Mouse (Mus musculus) intestine, postnatal 0 days (tissue): Measurements from ENCODE around the gene Gtf3c4. TPM values are rescaled to one million over a fixed set of nuclear protein-coding genes. Genes with fewer than 3 reads are reported as not detected.

ENCODE experiments used
- ATAC-seq: fragments of 200-750 bp; cut with Nextera tagmentation; 2 replicates; pipeline ENCODE4 v1.8.0; 2017; ENCODE audit warnings: mild to moderate bottlenecking, moderate TSS enrichment, moderate library complexity
- H3K27ac ChIP-seq: fragments of 300-500 bp; sonication (generic); 2 replicates; pipeline ENCODE4 v1.5.1; 2014; ENCODE audit warnings: mild to moderate bottlenecking, low read depth, low read length, moderate library complexity
- H3K27me3 ChIP-seq: fragments of 300-500 bp; sonication (generic); replicated peaks from 2 replicates; pipeline ENCODE4 v1.6.1; 2014; ENCODE audit warnings: low read length, mixed read lengths; ENCODE audit not compliant: control insufficient read depth, insufficient read depth
- H3K36me3 ChIP-seq: fragments of 300-500 bp; sonication (generic); 2 replicates; pipeline ENCODE4 v1.6.1; 2014; ENCODE audit warnings: mild to moderate bottlenecking, moderate library complexity; ENCODE audit not compliant: control insufficient read depth, insufficient read depth
- H3K4me1 ChIP-seq: fragments of 300-500 bp; sonication (generic); replicated peaks from 2 replicates; pipeline ENCODE4 v1.6.1; 2014; ENCODE audit warnings: antibody characterized with exemption, low read length, mixed read lengths; ENCODE audit not compliant: control insufficient read depth, insufficient read depth
- H3K4me2 ChIP-seq: fragments of 300-500 bp; sonication (generic); replicated peaks from 2 replicates; pipeline ENCODE4 v1.6.1; 2014; ENCODE audit warnings: low read depth, mild to moderate bottlenecking, moderate library complexity
- H3K4me3 ChIP-seq: fragments of 300-500 bp; sonication (generic); 2 replicates; pipeline ENCODE4 v1.5.1; 2014; ENCODE audit warnings: low read depth, low read length
- H3K9ac ChIP-seq: fragments of 300-500 bp; sonication (generic); 2 replicates; pipeline ENCODE4 v1.6.1; 2014; ENCODE audit warnings: mild to moderate bottlenecking, low read depth, low read length
- H3K9me3 ChIP-seq: fragments of 300-500 bp; sonication (generic); 2 replicates; pipeline ENCODE4 v1.6.1; 2016; ENCODE audit warnings: mixed run types; ENCODE audit not compliant: control insufficient read depth
- CTCF ChIP-seq: sonication (generic); IDR thresholded peaks from 2 replicates; pipeline ENCODE4 v1.5.1; 2016; ENCODE audit warnings: low read depth, mild to moderate bottlenecking, control low read depth, antibody characterized with exemption, moderate library complexity
- WGBS: fragments of 180-500 bp; shearing (Covaris S2); extraction: QIAGEN DNeasy Blood & Tissue Kit; methylation state at CpG from one replicate; pipeline ENCODE4 v1.1.7; 2014; 5-methylcytosine and 5-hydroxymethylcytosine counted together
- polyA plus RNA-seq: library from polyadenylated mRNA; unstranded; fragments of >200 nt; fragmentation: Nextera tagmentation; extraction: Ambion mirVana; gene quantifications from 2 replicates; pipeline ENCODE4 v1.2.1, GENCODE M21; 2015

Gtf3c4 gene
- polyA plus RNA-seq, 1 experiment from 2014 or later = 3.0 TPM

GRCm38 (mm10) chr2:28867495-28867894 is 27.3 kb upstream of the Gtf3c4 start:
- ATAC-seq = no peak
- Histone ChIP-seq H3K4me1 (no peaks in the 10 kb centered on the region), H3K9ac (no peak overlapping the region), H3K36me3 (peaks cover 30% of the 10 kb centered on the region), H3K9me3 (no peaks in the 10 kb centered on the region), H3K27me3 (no peaks in the 10 kb centered on the region), H3K4me3 (no peak overlapping the region), H3K27ac (no peak overlapping the region), H3K4me2 (no peak overlapping the region)
- WGBS = 76% methylated on average over 7 of the region's 7 CpGs
- TF ChIP-seq CTCF = no peak

- Histone ChIP-seq H3K27ac (no peak overlapping the region), H3K36me3 (peaks cover 56% of the 10 kb centered on the region)
- ATAC-seq = no peak
Observed at GRCm38 (mm10) chr2:28863857-28864256, 23.7 kb upstream of the Gtf3c4 start.

GRCm38 (mm10) chr2:28860678-28861423 is 20.7 kb upstream of the Gtf3c4 start:
- no peak overlapping the region for H3K4me2 ChIP-seq
- H3K27me3 ChIP-seq = no peaks in the 10 kb centered on the region
- no peak for ATAC-seq
- peaks cover 59% of the 10 kb centered on the region for H3K36me3 ChIP-seq
- no peak overlapping the region for H3K4me3 ChIP-seq
- H3K4me1 ChIP-seq = no peaks in the 10 kb centered on the region
- TF ChIP-seq CTCF = no peak
- no peaks in the 10 kb centered on the region for H3K9me3 ChIP-seq
- no peak overlapping the region for H3K9ac ChIP-seq
- H3K27ac ChIP-seq = no peak overlapping the region
- WGBS = 96% methylated on average over 8 of the region's 8 CpGs

More at GRCm38 (mm10) chr2:28863857-28864256, 23.7 kb upstream of the Gtf3c4 start:
- no peak overlapping the region for H3K4me2 ChIP-seq
- no peak overlapping the region for H3K9ac ChIP-seq
- peak; percentile 37; the same call in 1 of the 2 replicates for TF ChIP-seq CTCF
- H3K27me3 ChIP-seq = no peaks in the 10 kb centered on the region
- no peaks in the 10 kb centered on the region for H3K4me1 ChIP-seq
- no peaks in the 10 kb centered on the region for H3K9me3 ChIP-seq
- H3K4me3 ChIP-seq = no peak overlapping the region

- no peak overlapping the region for H3K4me2 ChIP-seq
- H3K4me1 ChIP-seq = no peaks in the 10 kb centered on the region
- TF ChIP-seq CTCF = no peak
- H3K36me3 ChIP-seq = peaks cover 65% of the 10 kb centered on the region
- H3K9ac ChIP-seq = no peak overlapping the region
- no peaks in the 10 kb centered on the region for H3K9me3 ChIP-seq
- no peaks in the 10 kb centered on the region for H3K27me3 ChIP-seq
- WGBS = 55% methylated on average over 4 of the region's 4 CpGs
- H3K4me3 ChIP-seq = no peak overlapping the region
- H3K27ac ChIP-seq = no peak overlapping the region
- no peak for ATAC-seq
Observed at GRCm38 (mm10) chr2:28859303-28859702, 19.1 kb upstream of the Gtf3c4 start.

- no peak for ATAC-seq
- WGBS = 94% methylated on average over 2 of the region's 2 CpGs
- TF ChIP-seq CTCF = peak; percentile 42
- no peak overlapping the region for H3K4me2 ChIP-seq
- no peak overlapping the region for H3K4me3 ChIP-seq
- no peaks in the 10 kb centered on the region for H3K4me1 ChIP-seq
- no peaks in the 10 kb centered on the region for H3K9me3 ChIP-seq
- no peak overlapping the region for H3K9ac ChIP-seq
- H3K36me3 ChIP-seq = peaks cover 44% of the 10 kb centered on the region; the same call in 1 of the 2 replicates
- no peak overlapping the region for H3K27ac ChIP-seq
- H3K27me3 ChIP-seq = no peaks in the 10 kb centered on the region
Observed at GRCm38 (mm10) chr2:28855773-28856172, 15.6 kb upstream of the Gtf3c4 start.

- WGBS = 63% methylated on average over 3 of the region's 3 CpGs
- no peak overlapping the region for H3K4me2 ChIP-seq
- no peak overlapping the region for H3K27ac ChIP-seq
- no peaks in the 10 kb centered on the region for H3K4me1 ChIP-seq
- H3K4me3 ChIP-seq = no peak overlapping the region
- ATAC-seq = no peak
- H3K27me3 ChIP-seq = no peaks in the 10 kb centered on the region
- no peak overlapping the region for H3K9ac ChIP-seq
- no peak for TF ChIP-seq CTCF
- H3K36me3 ChIP-seq = peaks cover 50% of the 10 kb centered on the region
- no peaks in the 10 kb centered on the region for H3K9me3 ChIP-seq
Observed at GRCm38 (mm10) chr2:28852594-28852993, 12.4 kb upstream of the Gtf3c4 start.
